Mouse (Mus musculus) ES-E14 (cell line): Measurements from ENCODE around the gene Rps18. TPM values are rescaled to one million over a fixed set of nuclear protein-coding genes. Genes with fewer than 3 reads are reported as not detected.

Source experiments
- DNase-seq: peaks from one replicate; pipeline ENCODE4 v3.0.0-alpha.2; 2013; ENCODE audit warnings: low read depth, low spot score
- H3K27ac ChIP-seq: 2 replicates; pipeline ENCODE4 v1.5.1; 2012; ENCODE audit warnings: low read depth, mild to moderate bottlenecking, low read length, moderate library complexity, mixed read lengths; ENCODE audit not compliant: poor library complexity, insufficient read depth, severe bottlenecking
- H3K36me3 ChIP-seq: 2 replicates; pipeline ENCODE4 v1.6.1; 2012; ENCODE audit warnings: mild to moderate bottlenecking, low read length, moderate library complexity, mixed read lengths; ENCODE audit not compliant: control insufficient read depth, poor library complexity, insufficient read depth, severe bottlenecking
- H3K4me1 ChIP-seq, 2 experiments: fragments of 150-350 bp in 1 of 2; sonication (generic) in 1 of 2; 2 replicates each; pipeline ENCODE4 v1.6.1; 2012; ENCODE audit warnings: low read length in 2 of 2, mild to moderate bottlenecking in 1 of 2, mixed read lengths in 1 of 2; ENCODE audit not compliant: control insufficient read depth in 2 of 2, insufficient read depth in 2 of 2, poor library complexity in 1 of 2
- H3K4me3 ChIP-seq, 2 experiments: fragments of 150-350 bp in 1 of 2; sonication (generic) in 1 of 2; 2 replicates each; pipeline ENCODE4 v1.5.1; 2012; ENCODE audit warnings: low read length in 2 of 2, low read depth in 1 of 2, mild to moderate bottlenecking in 1 of 2, mixed read lengths in 1 of 2; ENCODE audit not compliant: insufficient read depth in 1 of 2, poor library complexity in 1 of 2, severe bottlenecking in 1 of 2
- H3K9ac ChIP-seq: 2 replicates; pipeline ENCODE4 v1.6.1; 2012; ENCODE audit warnings: low read depth, mild to moderate bottlenecking, low read length, mixed read lengths; ENCODE audit not compliant: poor library complexity, insufficient read depth, severe bottlenecking
- H3K9me3 ChIP-seq: fragments of 150-350 bp; sonication (generic); 2 replicates; pipeline ENCODE4 v1.6.1; 2012; ENCODE audit warnings: low read depth, mild to moderate bottlenecking, low read length; ENCODE audit not compliant: control insufficient read depth, insufficient read depth
- CHD2 ChIP-seq: IDR thresholded peaks from 2 replicates; pipeline ENCODE4 v1.6.1; 2014; ENCODE audit warnings: mild to moderate bottlenecking, low read depth, low read length, inconsistent platforms
- HCFC1 ChIP-seq: IDR thresholded peaks from 2 replicates; pipeline ENCODE4 v1.6.1; 2012; ENCODE audit warnings: low read length, inconsistent platforms, borderline replicate concordance; ENCODE audit not compliant: insufficient read depth
- MAFK ChIP-seq: IDR thresholded peaks from 2 replicates; pipeline ENCODE4 v1.6.1; 2014; ENCODE audit warnings: mild to moderate bottlenecking, low read depth, low read length, inconsistent platforms; ENCODE audit not compliant: insufficient read depth
- ZC3H11A ChIP-seq: IDR thresholded peaks from 2 replicates; pipeline ENCODE4 v1.6.1; 2012; ENCODE audit warnings: low read depth, mild to moderate bottlenecking, inconsistent platforms, low read length, borderline replicate concordance
- ZNF384 ChIP-seq: IDR thresholded peaks from 2 replicates; pipeline ENCODE4 v1.6.1; 2012; ENCODE audit warnings: low read depth, low read length, inconsistent platforms
- in situ Hi-C, 2 experiments: fragments of 600-800 bp; cut with MboI; formaldehyde crosslinking; loops; one replicate each; pipeline ENCODE4 v1.15.1; 2025; ENCODE audit warnings: low sequenced_read_pairs in 2 of 2, inconsistent platforms in 1 of 2; ENCODE audit not compliant: unreplicated experiment in 2 of 2
- total RNA-seq: library from RNA; depleted of rRNA; stranded (reverse); fragments of 300-350 nt; gene quantifications from 2 replicates; pipeline ENCODE4 v1.2.3, GENCODE M21; 2012

Rps18 gene
- total RNA-seq, 1 experiment, result 4,706 TPM

- peaks cover 5 to 23% of the 10 kb centered on the region in 2 experiments; a peak in 2 of 4 replicates for H3K4me1 ChIP-seq
- peak overlapping the region; percentile 63 to 93 for H3K4me3 ChIP-seq
- no peak for TF ChIP-seq CHD2
- no peak for TF ChIP-seq HCFC1
- no peak for TF ChIP-seq ZC3H11A
- no peak for TF ChIP-seq MAFK
- no peak for TF ChIP-seq ZNF384
- in situ Hi-C loops, result no loop called here
- peaks cover 47% of the 10 kb centered on the region for H3K36me3 ChIP-seq
- H3K27ac ChIP-seq, result peak overlapping the region; percentile 77
- DNase-seq, result no peak
- H3K9me3 ChIP-seq, result no peaks in the 10 kb centered on the region
- H3K9ac ChIP-seq, result peak overlapping the region; percentile 75
These were observed 40.8 kb downstream of the Rps18 start for GRCm38 (mm10) chr17:33914969-33915391.

- DNase-seq, result no peak
- in situ Hi-C loops, result no loop called here
- H3K4me3 ChIP-seq, result no peak overlapping the region
- peaks cover 47% of the 10 kb centered on the region for H3K36me3 ChIP-seq
- H3K27ac ChIP-seq, result no peak overlapping the region
- peaks cover 5 to 22% of the 10 kb centered on the region in 2 experiments; a peak in 2 of 4 replicates for H3K4me1 ChIP-seq
- H3K9ac ChIP-seq, result no peak overlapping the region
- H3K9me3 ChIP-seq, result no peaks in the 10 kb centered on the region
- no peak for TF ChIP-seq ZNF384
- no peak for TF ChIP-seq CHD2
- no peak for TF ChIP-seq HCFC1
- TF ChIP-seq MAFK, result no peak
- no peak for TF ChIP-seq ZC3H11A
These were observed 41.9 kb downstream of the Rps18 start for GRCm38 (mm10) chr17:33913905-33914304.

GRCm38 (mm10) chr17:33913264-33913663 lies 42.5 kb downstream of the Rps18 start:
- Histone ChIP-seq H3K9ac (no peak overlapping the region), H3K27ac (no peak overlapping the region), H3K36me3 (peaks cover 47% of the 10 kb centered on the region), H3K4me1 (peaks cover 5 to 16% of the 10 kb centered on the region in 2 experiments; a peak in 1 of 4 replicates), H3K9me3 (no peaks in the 10 kb centered on the region), H3K4me3 (no peak overlapping the region)
- DNase-seq, result no peak
- TF ChIP-seq MAFK, result no peak
- TF ChIP-seq CHD2, result no peak
- TF ChIP-seq ZNF384, result no peak
- no peak for TF ChIP-seq HCFC1
- no peak for TF ChIP-seq ZC3H11A
- in situ Hi-C loops, result no loop called here

GRCm38 (mm10) chr17:33911813-33912414 lies 43.9 kb downstream of the Rps18 start:
- no peak for DNase-seq
- no peak for TF ChIP-seq MAFK
- TF ChIP-seq ZNF384, result no peak
- no peak for TF ChIP-seq HCFC1
- no peak for TF ChIP-seq ZC3H11A
- no peak for TF ChIP-seq CHD2
- H3K4me1 ChIP-seq, result peaks cover 3 to 5% of the 10 kb centered on the region in 2 experiments; a peak in 1 of 4 replicates
- peak overlapping the region; percentile 29; the same call in 1 of the 2 replicates for H3K9ac ChIP-seq
- in situ Hi-C loops, result no loop called here
- peak overlapping the region; percentile 3 to 39 for H3K4me3 ChIP-seq
- H3K9me3 ChIP-seq, result no peaks in the 10 kb centered on the region
- no peak overlapping the region for H3K27ac ChIP-seq
- H3K36me3 ChIP-seq, result peaks cover 41% of the 10 kb centered on the region
